Mouse (Mus musculus) kidney, embryonic 16.5 days (tissue): ENCODE measurements at regions not wholly inside any gene's neighbourhood (a gene's known extent, or its start where the extent isn't known, plus 50 kb on each side); places are given as distances from the start of the nearest gene placed in this dataset.

Experiments
- ATAC-seq: fragments of 200-750 bp; cut with Nextera tagmentation; 2 replicates; pipeline ENCODE4 v1.8.0; 2017; ENCODE audit warnings: moderate TSS enrichment; ENCODE audit not compliant: low FRiP score, low TSS enrichment
- H3K27ac ChIP-seq: fragments of 300-500 bp; sonication (generic); 2 replicates; pipeline ENCODE4 v1.5.1; 2014; ENCODE audit warnings: low read length
- H3K27me3 ChIP-seq: fragments of 300-500 bp; sonication (generic); 2 replicates; pipeline ENCODE4 v1.6.1; 2014; ENCODE audit warnings: low read length, control low read depth, mixed read lengths; ENCODE audit not compliant: insufficient read depth
- H3K36me3 ChIP-seq: fragments of 300-500 bp; sonication (generic); 2 replicates; pipeline ENCODE4 v1.6.1; 2014; ENCODE audit warnings: low read length, control low read depth, mixed read lengths; ENCODE audit not compliant: insufficient read depth
- H3K4me1 ChIP-seq: fragments of 300-500 bp; sonication (generic); 2 replicates; pipeline ENCODE4 v1.6.1; 2014; ENCODE audit warnings: low read length, control low read depth, mixed read lengths; ENCODE audit not compliant: insufficient read depth
- H3K4me2 ChIP-seq: fragments of 300-500 bp; sonication (generic); replicated peaks from 2 replicates; pipeline ENCODE4 v1.6.1; 2014; ENCODE audit warnings: low read depth, low read length
- H3K4me3 ChIP-seq: fragments of 300-500 bp; sonication (generic); 2 replicates; pipeline ENCODE4 v1.5.1; 2014; ENCODE audit warnings: mild to moderate bottlenecking, low read length
- H3K9ac ChIP-seq: fragments of 300-500 bp; sonication (generic); replicated peaks from 2 replicates; pipeline ENCODE4 v1.6.1; 2014; ENCODE audit warnings: low read length
- H3K9me3 ChIP-seq: fragments of 300-500 bp; sonication (generic); 2 replicates; pipeline ENCODE4 v1.6.1; 2016; ENCODE audit warnings: low read length, control low read depth
- WGBS: fragments of 180-500 bp; shearing (Covaris S2); extraction: QIAGEN DNeasy Blood & Tissue Kit; methylation state at CpG from one replicate; pipeline ENCODE4 v1.1.7; 2014; 5-methylcytosine and 5-hydroxymethylcytosine counted together

DNA sequence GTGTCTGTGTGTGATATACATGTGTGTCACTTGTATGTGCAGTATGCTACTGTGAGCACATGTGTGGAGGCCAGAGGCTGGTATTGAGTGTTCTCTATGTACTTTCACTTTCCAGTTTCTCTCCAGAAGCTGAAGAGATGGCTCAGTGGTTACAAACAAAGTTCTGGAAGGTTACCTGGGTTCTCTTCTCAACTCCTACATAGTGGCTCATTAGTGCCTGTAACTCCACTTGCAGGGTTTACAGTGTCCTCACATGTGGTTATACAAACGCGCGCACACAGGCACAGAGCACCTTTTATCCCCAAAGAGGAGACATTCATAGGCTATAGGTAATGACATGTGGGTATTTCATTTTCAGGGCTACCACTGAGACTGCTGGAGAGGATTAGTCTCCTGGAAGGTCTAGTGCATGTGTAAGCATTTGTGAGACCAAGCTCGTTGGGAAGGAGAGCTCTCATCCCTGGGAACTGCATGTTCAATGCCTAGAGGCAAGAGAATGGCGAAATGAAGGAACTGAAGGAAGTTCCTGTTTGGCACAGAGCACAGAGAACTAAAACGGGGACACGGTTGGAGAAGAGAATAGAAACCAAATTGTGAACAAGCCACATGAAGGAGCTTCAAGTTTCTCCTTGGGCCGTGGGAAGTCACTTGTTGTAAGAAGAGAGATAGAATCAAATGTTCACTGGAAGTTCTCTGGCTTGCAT, 153.7 kb downstream of the Cog6 start:
- Histone ChIP-seq H3K9me3 (no peaks in the 10 kb centered on the region), H3K9ac (no peak overlapping the region), H3K4me2 (no peak overlapping the region), H3K4me3 (no peak overlapping the region), H3K27ac (no peak overlapping the region), H3K4me1 (peaks cover 5% of the 10 kb centered on the region; the same call in 1 of the 2 replicates), H3K36me3 (no peaks in the 10 kb centered on the region), H3K27me3 (no peaks in the 10 kb centered on the region)
- WGBS: 81% methylated on average over 8 of the region's 8 CpGs
- ATAC-seq: no peak

DNA sequence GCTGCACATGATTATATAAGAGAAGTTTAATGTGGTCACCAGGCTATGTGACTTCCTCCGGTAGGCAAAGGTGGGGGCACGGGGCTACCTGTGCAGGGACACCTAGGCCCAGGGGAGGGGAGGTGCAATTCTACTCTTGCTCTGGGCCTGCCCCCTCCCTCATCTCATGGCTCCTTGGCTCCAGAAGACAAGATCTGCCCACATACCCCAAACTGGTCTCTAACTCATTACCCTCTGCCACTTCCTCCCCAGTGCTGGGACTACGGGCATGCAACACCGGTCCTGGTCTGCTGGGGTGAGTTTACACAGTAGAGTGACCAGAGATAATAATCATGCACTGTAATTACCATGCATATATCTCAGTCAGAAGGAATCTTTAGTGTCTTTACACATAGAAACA, 155.0 kb downstream of the Cog6 start:
- Histone ChIP-seq H3K4me2 (no peak overlapping the region), H3K36me3 (no peaks in the 10 kb centered on the region), H3K4me3 (no peak overlapping the region), H3K9ac (no peak overlapping the region), H3K27me3 (no peaks in the 10 kb centered on the region), H3K4me1 (peaks cover 5% of the 10 kb centered on the region; the same call in 1 of the 2 replicates), H3K27ac (no peak overlapping the region), H3K9me3 (no peaks in the 10 kb centered on the region)
- whole genome bisulfite sequencing: 68% methylated on average over 4 of the region's 4 CpGs
- no peak for ATAC-seq

DNA sequence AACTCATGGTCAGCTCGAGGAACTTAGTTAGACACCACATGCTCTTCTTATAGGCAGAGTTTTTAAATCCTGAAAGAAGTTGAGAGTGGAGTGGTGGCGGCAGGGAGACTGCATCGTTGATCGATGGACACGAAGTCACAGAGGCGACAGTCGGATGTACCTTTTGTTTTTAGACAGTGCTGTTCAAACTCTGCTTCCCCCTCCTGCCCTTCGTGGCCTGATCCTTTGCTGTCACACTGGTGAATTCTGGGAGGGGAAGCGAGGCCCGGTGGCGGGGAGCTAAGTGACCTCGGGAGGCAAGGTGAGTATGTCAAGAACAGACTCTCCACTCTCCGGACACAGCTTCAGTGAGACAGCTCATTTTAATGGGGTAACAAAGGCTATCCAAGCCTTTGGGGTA, 155.5 kb downstream of the Cog6 start:
- no peak overlapping the region for H3K4me2 ChIP-seq
- no peak overlapping the region for H3K4me3 ChIP-seq
- no peak overlapping the region for H3K27ac ChIP-seq
- no peaks in the 10 kb centered on the region for H3K27me3 ChIP-seq
- no peak overlapping the region for H3K9ac ChIP-seq
- WGBS: 74% methylated on average over 13 of the region's 13 CpGs
- H3K4me1 ChIP-seq: peaks cover 5% of the 10 kb centered on the region; the same call in 1 of the 2 replicates
- H3K9me3 ChIP-seq: no peaks in the 10 kb centered on the region
- no peak for ATAC-seq
- H3K36me3 ChIP-seq: no peaks in the 10 kb centered on the region

DNA sequence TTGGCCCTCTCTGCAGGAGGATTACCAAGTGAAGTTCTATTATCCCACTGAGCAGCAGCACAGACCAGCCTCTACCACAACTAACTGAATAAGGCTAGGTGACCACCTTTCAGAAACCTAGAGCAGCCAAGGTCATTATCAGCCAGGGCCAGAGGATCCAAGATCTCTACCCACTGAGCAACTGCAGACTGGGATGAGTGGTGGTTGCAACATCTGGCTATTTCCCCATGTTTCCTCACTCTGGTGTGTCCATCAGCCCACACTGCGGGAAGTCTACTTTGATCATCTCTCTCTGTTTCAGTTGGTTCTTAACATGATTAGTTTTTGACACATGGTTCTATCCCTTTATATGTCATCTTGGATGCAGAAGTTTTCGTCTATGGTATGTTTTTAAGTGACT, 157.2 kb downstream of the Cog6 start:
- WGBS: 91% methylated on average over 2 of the region's 2 CpGs
- no peak overlapping the region for H3K4me3 ChIP-seq
- H3K4me1 ChIP-seq: peaks cover 5% of the 10 kb centered on the region; the same call in 1 of the 2 replicates
- H3K27ac ChIP-seq: no peak overlapping the region
- no peak for ATAC-seq
- no peaks in the 10 kb centered on the region for H3K36me3 ChIP-seq
- H3K4me2 ChIP-seq: no peak overlapping the region
- no peak overlapping the region for H3K9ac ChIP-seq
- no peaks in the 10 kb centered on the region for H3K9me3 ChIP-seq
- no peaks in the 10 kb centered on the region for H3K27me3 ChIP-seq

DNA sequence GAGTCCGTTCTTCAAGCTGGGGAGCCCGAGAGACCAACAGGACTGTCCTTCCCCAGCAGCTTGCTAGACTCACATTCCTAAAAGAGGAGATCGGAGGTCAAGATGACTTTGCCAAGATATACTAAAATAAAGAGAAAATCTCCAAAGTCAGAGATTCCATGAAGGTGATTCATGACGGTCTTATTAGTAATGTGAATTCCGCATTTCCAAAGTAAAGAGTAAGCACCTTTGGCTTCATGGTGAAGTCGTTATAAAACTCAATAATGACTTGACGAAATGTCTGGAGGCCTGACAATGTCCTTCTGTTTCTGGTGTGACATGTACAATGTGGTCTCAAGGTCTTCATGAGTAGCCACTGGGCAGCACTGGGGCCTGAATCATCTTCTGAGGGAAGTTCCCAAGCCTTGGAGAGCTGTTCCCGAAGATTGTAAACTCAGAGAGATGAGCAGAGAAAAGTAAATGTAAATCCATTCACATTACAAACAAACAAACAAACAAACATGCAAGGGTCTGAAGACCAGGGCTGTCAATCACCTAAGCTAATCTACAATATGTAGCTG, 157.7 kb downstream of the Cog6 start:
- no peak overlapping the region for H3K27ac ChIP-seq
- H3K27me3 ChIP-seq: no peaks in the 10 kb centered on the region
- WGBS: 81% methylated on average over 8 of the region's 8 CpGs
- no peaks in the 10 kb centered on the region for H3K9me3 ChIP-seq
- H3K4me1 ChIP-seq: peaks cover 5% of the 10 kb centered on the region; the same call in 1 of the 2 replicates
- H3K9ac ChIP-seq: no peak overlapping the region
- no peaks in the 10 kb centered on the region for H3K36me3 ChIP-seq
- H3K4me3 ChIP-seq: no peak overlapping the region
- no peak for ATAC-seq
- no peak overlapping the region for H3K4me2 ChIP-seq

DNA sequence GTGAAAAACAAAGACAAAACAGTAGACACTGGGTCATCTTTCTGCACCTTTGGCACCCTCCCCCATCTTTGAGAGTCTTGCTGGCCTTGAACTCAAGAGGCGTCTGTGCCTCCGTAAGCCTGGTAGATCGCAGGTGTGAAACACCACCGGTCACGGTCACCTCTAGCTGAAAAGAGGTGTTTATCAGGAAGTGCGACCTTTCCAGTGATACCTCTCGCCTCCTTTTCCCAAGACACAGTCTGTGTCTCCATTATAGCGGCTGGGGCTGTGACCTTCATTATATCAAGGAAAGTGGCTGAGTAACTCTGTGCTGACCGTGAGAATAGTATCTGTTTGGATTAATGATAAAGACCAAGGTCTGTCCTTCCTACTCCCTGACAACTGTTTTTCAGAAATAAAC, 158.8 kb downstream of the Cog6 start:
- Histone ChIP-seq H3K27me3 (no peaks in the 10 kb centered on the region), H3K36me3 (no peaks in the 10 kb centered on the region), H3K27ac (no peak overlapping the region), H3K4me3 (no peak overlapping the region), H3K4me2 (no peak overlapping the region), H3K9me3 (no peaks in the 10 kb centered on the region), H3K9ac (no peak overlapping the region), H3K4me1 (peaks cover 5% of the 10 kb centered on the region; the same call in 1 of the 2 replicates)
- WGBS: 86% methylated on average over 9 of the region's 9 CpGs
- no peak for ATAC-seq

DNA sequence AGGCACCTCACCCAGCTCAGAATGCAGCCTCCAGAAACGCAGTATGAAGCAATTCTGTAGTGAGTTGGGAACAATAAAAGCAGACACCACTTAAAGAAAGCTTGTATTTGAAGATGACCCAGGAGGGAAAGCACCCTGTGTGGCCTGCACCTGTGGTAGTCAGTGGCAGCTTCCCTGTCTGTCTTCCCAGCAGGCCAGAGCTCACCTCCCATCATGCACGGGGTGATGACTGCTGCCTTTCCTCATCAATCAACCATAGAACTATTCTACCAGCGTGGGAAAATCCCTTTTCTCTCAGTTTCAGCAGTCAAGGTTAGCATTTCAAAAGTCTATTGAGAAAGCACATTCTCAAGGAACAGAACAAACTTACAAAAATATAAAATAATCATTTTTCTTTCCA, 160.0 kb downstream of the Cog6 start:
- Histone ChIP-seq H3K27ac (no peak overlapping the region), H3K4me3 (no peak overlapping the region), H3K9ac (no peak overlapping the region), H3K9me3 (no peaks in the 10 kb centered on the region), H3K4me1 (peaks cover 5% of the 10 kb centered on the region; the same call in 1 of the 2 replicates), H3K4me2 (no peak overlapping the region), H3K27me3 (no peaks in the 10 kb centered on the region), H3K36me3 (no peaks in the 10 kb centered on the region)
- no peak for ATAC-seq
- WGBS: 43% methylated on average over 3 of the region's 3 CpGs

DNA sequence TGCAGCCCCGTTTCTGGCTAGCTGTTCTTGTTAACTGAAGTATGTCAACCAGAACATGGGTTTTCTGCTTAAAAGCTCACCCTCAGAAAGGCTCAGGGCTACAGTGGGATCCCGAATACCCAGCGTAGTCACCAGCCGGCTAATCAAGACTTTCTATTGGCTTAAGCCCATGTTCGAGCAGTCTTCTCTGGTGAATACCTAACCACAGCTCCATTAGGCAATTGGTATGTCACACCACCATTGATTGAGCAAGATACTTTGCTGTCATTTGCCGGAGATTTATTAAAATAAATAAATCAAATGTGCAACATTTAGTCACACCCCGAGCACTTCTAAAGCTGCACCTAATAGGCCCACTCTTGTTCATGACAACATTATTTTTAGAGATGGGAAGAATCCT, 162.5 kb downstream of the Cog6 start:
- H3K36me3 ChIP-seq: no peaks in the 10 kb centered on the region
- no peak overlapping the region for H3K4me2 ChIP-seq
- no peak overlapping the region for H3K9ac ChIP-seq
- no peaks in the 10 kb centered on the region for H3K27me3 ChIP-seq
- no peaks in the 10 kb centered on the region for H3K4me1 ChIP-seq
- H3K4me3 ChIP-seq: no peak overlapping the region
- no peaks in the 10 kb centered on the region for H3K9me3 ChIP-seq
- ATAC-seq: no peak
- no peak overlapping the region for H3K27ac ChIP-seq
- WGBS: 84% methylated on average over 7 of the region's 7 CpGs

DNA sequence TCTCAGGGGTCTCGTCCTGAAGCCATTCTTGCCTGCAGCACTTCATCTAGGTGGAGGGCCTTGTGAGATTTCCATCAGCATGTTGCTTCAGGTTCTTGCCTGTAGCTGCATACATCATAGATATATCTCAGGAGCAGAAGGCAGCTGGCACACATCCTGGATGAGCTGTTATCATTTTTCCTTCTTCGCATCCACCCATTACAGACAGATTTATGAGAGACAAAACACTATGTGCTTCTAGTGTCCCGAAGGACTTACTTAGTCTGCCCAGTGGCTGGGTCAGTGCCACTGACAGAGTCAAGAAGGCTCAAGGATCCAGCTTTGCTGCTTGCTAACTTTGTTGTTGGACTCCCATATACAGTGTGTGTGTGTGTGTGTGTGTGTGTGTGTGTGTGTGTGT, 163.9 kb downstream of the Cog6 start:
- Histone ChIP-seq H3K4me3 (no peak overlapping the region), H3K4me2 (no peak overlapping the region), H3K36me3 (no peaks in the 10 kb centered on the region), H3K27ac (no peak overlapping the region), H3K9me3 (no peaks in the 10 kb centered on the region), H3K9ac (no peak overlapping the region), H3K27me3 (no peaks in the 10 kb centered on the region), H3K4me1 (no peaks in the 10 kb centered on the region)
- WGBS: 57% methylated on average over 3 of the region's 3 CpGs
- no peak for ATAC-seq

DNA sequence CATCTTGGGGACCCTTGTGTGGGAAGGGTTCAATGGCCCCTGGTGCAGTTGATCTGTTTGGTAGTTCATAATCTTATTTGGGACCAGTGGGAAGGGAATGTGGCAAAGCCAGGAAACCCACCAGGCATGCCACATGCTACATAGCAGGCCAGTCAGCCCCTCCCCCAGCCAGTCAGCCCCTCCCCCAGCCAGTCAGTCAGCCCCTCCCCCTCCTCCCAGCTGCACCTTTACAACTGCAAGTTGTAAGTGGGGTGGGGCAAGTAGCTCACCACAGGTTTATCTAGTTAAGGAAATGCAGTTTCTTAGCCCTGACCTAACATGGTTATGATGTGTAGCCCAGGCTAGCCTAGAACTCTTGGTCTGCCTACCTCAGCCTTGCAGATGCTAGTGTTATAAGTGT, 171.9 kb downstream of the Cog6 start:
- Histone ChIP-seq H3K9ac (no peak overlapping the region), H3K9me3 (no peaks in the 10 kb centered on the region), H3K4me3 (no peak overlapping the region), H3K4me2 (no peak overlapping the region), H3K36me3 (no peaks in the 10 kb centered on the region), H3K27ac (no peak overlapping the region), H3K4me1 (0 out of 2 replicates have a peak, but pooled peaks cover 5% of the 10 kb centered on the region), H3K27me3 (no peaks in the 10 kb centered on the region)
- ATAC-seq: no peak
